Mouse (Mus musculus): ENCODE measurements around the gene Tarsl2.
A peak's percentile ranks its signal among the peaks of the same experiment; 100 is the strongest.

Tarsl2 gene

GRCm38 (mm10) chr7:65644643-65645351, at the start of gene Tarsl2:
Gene Tarsl2 (plus strand): TSS chr7:65644898.
- ATAC-seq (ENCODE audit: insufficient number of reproducible peaks, low FRiP score, low TSS enrichment): peak; percentile 89

- no peak for ATAC-seq (ENCODE audit: insufficient number of reproducible peaks, low FRiP score, low TSS enrichment)
Measured at GRCm38 (mm10) chr7:65606124-65606523, 38.6 kb upstream of the Tarsl2 start.

GRCm38 (mm10) chr7:65607003-65607402, 37.7 kb upstream of the Tarsl2 start:
- no peak for ATAC-seq (ENCODE audit: insufficient number of reproducible peaks, low FRiP score, low TSS enrichment)

GRCm38 (mm10) chr7:65610171-65610570, 34.5 kb upstream of the Tarsl2 start:
- ATAC-seq (ENCODE audit: insufficient number of reproducible peaks, low FRiP score, low TSS enrichment): peak; percentile 89

GRCm38 (mm10) chr7:65610673-65611072, 34.0 kb upstream of the Tarsl2 start:
- no peak; the same call in none of the 2 replicates for ATAC-seq (ENCODE audit: insufficient number of reproducible peaks, low FRiP score, low TSS enrichment)

GRCm38 (mm10) chr7:65611298-65611697, 33.4 kb upstream of the Tarsl2 start:
- no peak for ATAC-seq (ENCODE audit: insufficient number of reproducible peaks, low FRiP score, low TSS enrichment)

- no peak for ATAC-seq (ENCODE audit: insufficient number of reproducible peaks, low FRiP score, low TSS enrichment)
Measured at GRCm38 (mm10) chr7:65613723-65614122, 31.0 kb upstream of the Tarsl2 start.

- no peak for ATAC-seq (ENCODE audit: insufficient number of reproducible peaks, low FRiP score, low TSS enrichment)
Measured at GRCm38 (mm10) chr7:65618751-65619150, 25.9 kb upstream of the Tarsl2 start.

GRCm38 (mm10) chr7:65620746-65621145, 24.0 kb upstream of the Tarsl2 start:
- ATAC-seq (ENCODE audit: insufficient number of reproducible peaks, low FRiP score, low TSS enrichment): no peak

- ATAC-seq (ENCODE audit: insufficient number of reproducible peaks, low FRiP score, low TSS enrichment): no peak
Measured at GRCm38 (mm10) chr7:65623330-65623729, 21.4 kb upstream of the Tarsl2 start.

GRCm38 (mm10) chr7:65625528-65625927, 19.2 kb upstream of the Tarsl2 start:
- no peak for ATAC-seq (ENCODE audit: insufficient number of reproducible peaks, low FRiP score, low TSS enrichment)

GRCm38 (mm10) chr7:65629846-65630245, 14.9 kb upstream of the Tarsl2 start:
- ATAC-seq (ENCODE audit: insufficient number of reproducible peaks, low FRiP score, low TSS enrichment): no peak

- ATAC-seq (ENCODE audit: insufficient number of reproducible peaks, low FRiP score, low TSS enrichment): no peak
Measured at GRCm38 (mm10) chr7:65630661-65631060, 14.0 kb upstream of the Tarsl2 start.

GRCm38 (mm10) chr7:65635831-65636230, 8.9 kb upstream of the Tarsl2 start:
- ATAC-seq (ENCODE audit: insufficient number of reproducible peaks, low FRiP score, low TSS enrichment): no peak

- ATAC-seq (ENCODE audit: insufficient number of reproducible peaks, low FRiP score, low TSS enrichment): no peak
Measured at GRCm38 (mm10) chr7:65636356-65636880, 8.3 kb upstream of the Tarsl2 start.

- no peak for ATAC-seq (ENCODE audit: insufficient number of reproducible peaks, low FRiP score, low TSS enrichment)
Measured at GRCm38 (mm10) chr7:65638170-65638770, 6.4 kb upstream of the Tarsl2 start.

- ATAC-seq (ENCODE audit: insufficient number of reproducible peaks, low FRiP score, low TSS enrichment): no peak
Measured at GRCm38 (mm10) chr7:65639821-65640382, 4.8 kb upstream of the Tarsl2 start.

- no peak for ATAC-seq (ENCODE audit: insufficient number of reproducible peaks, low FRiP score, low TSS enrichment)
Measured at GRCm38 (mm10) chr7:65640672-65641071, 4.0 kb upstream of the Tarsl2 start.

- no peak for ATAC-seq (ENCODE audit: insufficient number of reproducible peaks, low FRiP score, low TSS enrichment)
Measured at GRCm38 (mm10) chr7:65642371-65643304, 2.1 kb upstream of the Tarsl2 start.

GRCm38 (mm10) chr7:65643861-65644421, 757 bp upstream of the Tarsl2 start:
- ATAC-seq (ENCODE audit: insufficient number of reproducible peaks, low FRiP score, low TSS enrichment): no peak; the same call in 1 of the 2 replicates
